Mouse (Mus musculus) stomach, embryonic 14.5 days (tissue): ENCODE measurements around the gene Kcnc1. TPM values are rescaled to one million over a fixed set of nuclear protein-coding genes. Genes with fewer than 3 reads are reported as not detected.

ENCODE experiments used
- ATAC-seq: fragments of 200-750 bp; cut with Nextera tagmentation; 2 replicates; pipeline ENCODE4 v1.8.0; 2017; ENCODE audit warnings: low read depth, moderate TSS enrichment; ENCODE audit not compliant: insufficient number of reproducible peaks, insufficient read depth, low FRiP score
- H3K27ac ChIP-seq: fragments of 300-500 bp; sonication (generic); 2 replicates; pipeline ENCODE4 v1.5.1; 2014; ENCODE audit warnings: mild to moderate bottlenecking, low read length, moderate library complexity, mixed read lengths
- H3K27me3 ChIP-seq: fragments of 300-500 bp; sonication (generic); 2 replicates; pipeline ENCODE4 v1.6.1; 2014; ENCODE audit warnings: low read length, control low read depth, mixed read lengths; ENCODE audit not compliant: control insufficient read depth, insufficient read depth
- H3K36me3 ChIP-seq: fragments of 300-500 bp; sonication (generic); 2 replicates; pipeline ENCODE4 v1.6.1; 2014; ENCODE audit warnings: mild to moderate bottlenecking, control low read depth, low read length, moderate library complexity, mixed read lengths; ENCODE audit not compliant: control insufficient read depth, insufficient read depth
- H3K4me1 ChIP-seq: fragments of 300-500 bp; sonication (generic); 2 replicates; pipeline ENCODE4 v1.6.1; 2014; ENCODE audit warnings: low read length, control low read depth, mixed read lengths; ENCODE audit not compliant: control insufficient read depth, insufficient read depth
- H3K4me2 ChIP-seq: fragments of 300-500 bp; sonication (generic); replicated peaks from 2 replicates; pipeline ENCODE4 v1.6.1; 2014; ENCODE audit warnings: low read depth, low read length, control low read depth
- H3K4me3 ChIP-seq: fragments of 300-500 bp; sonication (generic); 2 replicates; pipeline ENCODE4 v1.5.1; 2014; ENCODE audit warnings: low read depth, low read length, control low read depth
- H3K9ac ChIP-seq: fragments of 300-500 bp; sonication (generic); replicated peaks from 2 replicates; pipeline ENCODE4 v1.6.1; 2014; ENCODE audit warnings: low read depth, mild to moderate bottlenecking, control low read depth, low read length, moderate library complexity, mixed read lengths
- H3K9me3 ChIP-seq: fragments of 300-500 bp; sonication (generic); 2 replicates; pipeline ENCODE4 v1.6.1; 2016; ENCODE audit warnings: low read depth, low read length, control low read depth; ENCODE audit not compliant: control insufficient read depth
- WGBS: fragments of 180-500 bp; shearing (Covaris S2); extraction: QIAGEN DNeasy Blood & Tissue Kit; methylation state at CpG from one replicate; pipeline ENCODE4 v1.1.7; 2014; 5-methylcytosine and 5-hydroxymethylcytosine counted together
- polyA plus RNA-seq: library from polyadenylated mRNA; unstranded; fragments of >200 nt; fragmentation: Nextera tagmentation; extraction: Ambion mirVana; gene quantifications from 2 replicates; pipeline ENCODE4 v1.2.1, GENCODE M21; 2014

The Kcnc1 gene
- polyA plus RNA-seq, 1 experiment from 2014 or later = 0.51 TPM

GRCm38 (mm10) chr7:46463136-46463535 lies 66.8 kb downstream of the Kcnc1 start:
- 70% methylated on average over 8 of the region's 8 CpGs for WGBS

DNA sequence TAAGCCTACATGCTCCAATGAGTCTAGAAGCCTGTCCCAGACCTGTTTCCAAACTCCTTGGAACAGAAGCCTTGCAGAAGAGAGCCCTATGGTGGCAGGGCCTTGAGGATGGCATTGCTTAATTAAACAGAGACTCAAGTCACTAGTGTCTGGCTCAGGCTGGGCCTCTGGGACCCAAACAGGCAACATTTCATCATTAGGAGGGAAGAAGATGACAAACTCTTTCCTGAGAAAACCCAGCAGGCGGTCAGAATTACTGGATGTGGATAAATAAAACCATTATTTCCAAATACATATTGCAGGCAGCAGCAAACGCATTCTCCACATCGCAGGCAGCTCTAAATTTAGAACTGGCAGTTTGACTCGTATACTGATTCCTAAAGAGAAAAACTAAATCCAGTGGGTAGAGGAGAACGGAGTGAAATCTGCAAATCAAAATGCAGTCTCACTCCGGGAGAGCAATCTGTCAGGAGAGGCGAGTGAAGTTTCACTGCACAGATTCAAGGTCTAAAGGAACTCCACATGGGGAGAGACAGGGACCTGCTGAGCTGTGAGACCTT lies 70.2 kb downstream of the Kcnc1 start:
- 0 out of 2 replicates have a peak, but pooled peaks cover 3% of the 10 kb centered on the region for H3K4me1 ChIP-seq
- no peaks in the 10 kb centered on the region for H3K27me3 ChIP-seq
- no peak overlapping the region for H3K27ac ChIP-seq
- 51% methylated on average over 7 of the region's 7 CpGs for WGBS
- no peak overlapping the region for H3K4me3 ChIP-seq
- no peak overlapping the region for H3K9ac ChIP-seq
- ATAC-seq = no peak
- H3K36me3 ChIP-seq = no peaks in the 10 kb centered on the region
- H3K4me2 ChIP-seq = no peak overlapping the region
- H3K9me3 ChIP-seq = no peaks in the 10 kb centered on the region

More at GRCm38 (mm10) chr7:46463136-46463535, 66.8 kb downstream of the Kcnc1 start:
- H3K9ac ChIP-seq = no peak overlapping the region
- H3K27me3 ChIP-seq = no peaks in the 10 kb centered on the region
- H3K4me3 ChIP-seq = no peak overlapping the region
- 0 out of 2 replicates have a peak, but pooled peaks cover 3% of the 10 kb centered on the region for H3K4me1 ChIP-seq
- ATAC-seq = no peak
- no peaks in the 10 kb centered on the region for H3K36me3 ChIP-seq
- H3K9me3 ChIP-seq = no peaks in the 10 kb centered on the region
- no peak overlapping the region for H3K27ac ChIP-seq
- H3K4me2 ChIP-seq = no peak overlapping the region

DNA sequence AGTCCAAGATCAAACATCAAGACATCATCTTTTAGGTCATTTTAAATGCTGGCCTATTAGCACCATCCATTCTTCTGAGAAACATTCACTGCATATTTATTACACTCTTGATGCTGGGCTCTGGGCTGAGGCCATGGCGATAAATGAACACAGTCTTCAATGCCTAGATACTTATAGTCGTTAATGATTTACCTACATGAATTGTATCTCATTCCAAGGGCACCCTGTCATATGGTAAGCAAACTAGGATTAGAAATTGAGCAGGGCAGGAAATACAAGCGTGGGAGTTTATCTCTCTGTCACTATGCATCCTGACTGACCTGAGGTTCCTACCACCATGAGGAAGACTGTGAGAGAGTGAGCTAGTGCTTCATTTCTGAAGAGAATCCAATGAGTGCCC lies 73.2 kb downstream of the Kcnc1 start:
- WGBS = 62% methylated on average over 3 of the region's 3 CpGs
- no peak for ATAC-seq
- no peak overlapping the region for H3K4me3 ChIP-seq

GRCm38 (mm10) chr7:46471054-46471737 lies 74.9 kb downstream of the Kcnc1 start:
- WGBS = 52% methylated on average over 7 of the region's 7 CpGs
- Histone ChIP-seq H3K27me3 (no peaks in the 10 kb centered on the region), H3K27ac (no peak overlapping the region), H3K36me3 (no peaks in the 10 kb centered on the region), H3K4me2 (no peak overlapping the region), H3K4me1 (0 out of 2 replicates have a peak, but pooled peaks cover 2% of the 10 kb centered on the region), H3K9ac (no peak overlapping the region), H3K4me3 (no peak overlapping the region), H3K9me3 (no peaks in the 10 kb centered on the region)
- ATAC-seq = no peak

More for the DNA sequence above, 73.2 kb downstream of the Kcnc1 start:
- Histone ChIP-seq H3K27ac (no peak overlapping the region), H3K9ac (no peak overlapping the region), H3K9me3 (no peaks in the 10 kb centered on the region), H3K4me2 (no peak overlapping the region), H3K4me1 (0 out of 2 replicates have a peak, but pooled peaks cover 3% of the 10 kb centered on the region), H3K27me3 (no peaks in the 10 kb centered on the region), H3K36me3 (no peaks in the 10 kb centered on the region)

DNA sequence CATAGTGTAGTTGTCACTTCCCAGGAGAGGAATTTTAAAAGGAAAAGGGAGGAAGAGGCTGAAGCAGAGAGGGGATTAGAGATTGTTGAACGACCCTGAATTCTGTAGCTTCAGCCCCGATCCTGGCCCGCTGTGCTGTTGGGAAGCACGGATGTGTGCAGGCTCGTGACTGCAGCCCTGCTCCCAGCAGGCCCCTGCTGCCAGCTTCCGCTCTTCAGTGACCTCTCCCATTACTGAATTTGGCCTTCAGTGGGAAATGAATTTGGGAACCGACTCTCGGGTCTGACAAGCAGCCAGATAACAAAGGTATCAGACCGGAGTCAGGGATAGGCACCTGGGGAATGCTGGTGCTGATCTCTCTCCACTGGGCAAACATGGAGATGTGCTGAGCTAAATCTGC lies 76.8 kb downstream of the Kcnc1 start:
- ATAC-seq = no peak

GRCm38 (mm10) chr7:46475464-46475863 lies 79.2 kb downstream of the Kcnc1 start:
- Histone ChIP-seq H3K36me3 (no peaks in the 10 kb centered on the region), H3K9me3 (no peaks in the 10 kb centered on the region), H3K4me3 (no peak overlapping the region), H3K27me3 (no peaks in the 10 kb centered on the region), H3K4me2 (no peak overlapping the region), H3K9ac (no peak overlapping the region), H3K27ac (no peak overlapping the region), H3K4me1 (no peaks in the 10 kb centered on the region)
- ATAC-seq = 0 out of 2 replicates have a peak, but pooled peaks have one; percentile 26
- 63% methylated on average over 5 of the region's 5 CpGs for WGBS

More for the DNA sequence above, 76.8 kb downstream of the Kcnc1 start:
- Histone ChIP-seq H3K36me3 (no peaks in the 10 kb centered on the region), H3K4me2 (no peak overlapping the region), H3K9me3 (no peaks in the 10 kb centered on the region), H3K4me1 (no peaks in the 10 kb centered on the region), H3K27me3 (no peaks in the 10 kb centered on the region), H3K9ac (no peak overlapping the region), H3K4me3 (no peak overlapping the region), H3K27ac (no peak overlapping the region)
- WGBS = 22% methylated on average over 9 of the region's 9 CpGs

DNA sequence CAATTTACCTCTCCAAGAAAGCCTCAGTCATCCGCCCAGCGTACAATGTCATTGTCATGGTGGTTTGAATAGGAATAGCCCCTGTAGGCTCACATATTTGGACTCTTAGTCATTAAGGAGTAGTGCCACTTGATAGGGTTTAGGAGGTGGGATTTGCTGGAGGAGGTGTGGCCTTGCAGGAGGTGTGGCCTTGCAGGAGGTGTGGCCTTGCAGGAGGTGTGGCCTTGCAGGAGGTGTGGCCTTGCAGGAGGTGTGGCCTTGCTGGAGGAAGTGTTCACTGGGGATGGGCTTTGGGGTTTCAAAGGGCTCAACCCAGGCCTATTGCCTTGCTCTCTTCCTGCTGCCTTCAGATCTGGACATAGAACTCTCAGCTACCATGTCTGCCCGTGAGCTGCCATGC lies 81.2 kb downstream of the Kcnc1 start:
- H3K9ac ChIP-seq = no peak overlapping the region
- no peak for ATAC-seq
- no peaks in the 10 kb centered on the region for H3K27me3 ChIP-seq
- no peak overlapping the region for H3K4me2 ChIP-seq
- H3K4me1 ChIP-seq = peaks cover 4% of the 10 kb centered on the region
- no peaks in the 10 kb centered on the region for H3K36me3 ChIP-seq
- WGBS = 91% methylated on average over 3 of the region's 3 CpGs
- H3K27ac ChIP-seq = no peak overlapping the region
- H3K4me3 ChIP-seq = no peak overlapping the region
- H3K9me3 ChIP-seq = no peaks in the 10 kb centered on the region

- Histone ChIP-seq H3K9ac (no peak overlapping the region), H3K4me2 (no peak overlapping the region), H3K9me3 (no peaks in the 10 kb centered on the region), H3K4me1 (peaks cover 7% of the 10 kb centered on the region), H3K36me3 (no peaks in the 10 kb centered on the region), H3K4me3 (no peak overlapping the region), H3K27ac (no peak overlapping the region), H3K27me3 (no peaks in the 10 kb centered on the region)
- 54% methylated on average over 6 of the region's 6 CpGs for WGBS
- no peak for ATAC-seq
These were observed 83.5 kb downstream of the Kcnc1 start for GRCm38 (mm10) chr7:46479793-46480192.
